Mouse (Mus musculus) urinary bladder, postnatal 36 days (tissue): Measurements from ENCODE around the gene Rplp2.

Experiments
- DNase-seq, 2 experiments: peaks; one replicate each; pipeline ENCODE4 v3.0.0; 2022; ENCODE audit warnings: low spot score in 2 of 2, mixed read lengths in 1 of 2

Rplp2 gene

DNA sequence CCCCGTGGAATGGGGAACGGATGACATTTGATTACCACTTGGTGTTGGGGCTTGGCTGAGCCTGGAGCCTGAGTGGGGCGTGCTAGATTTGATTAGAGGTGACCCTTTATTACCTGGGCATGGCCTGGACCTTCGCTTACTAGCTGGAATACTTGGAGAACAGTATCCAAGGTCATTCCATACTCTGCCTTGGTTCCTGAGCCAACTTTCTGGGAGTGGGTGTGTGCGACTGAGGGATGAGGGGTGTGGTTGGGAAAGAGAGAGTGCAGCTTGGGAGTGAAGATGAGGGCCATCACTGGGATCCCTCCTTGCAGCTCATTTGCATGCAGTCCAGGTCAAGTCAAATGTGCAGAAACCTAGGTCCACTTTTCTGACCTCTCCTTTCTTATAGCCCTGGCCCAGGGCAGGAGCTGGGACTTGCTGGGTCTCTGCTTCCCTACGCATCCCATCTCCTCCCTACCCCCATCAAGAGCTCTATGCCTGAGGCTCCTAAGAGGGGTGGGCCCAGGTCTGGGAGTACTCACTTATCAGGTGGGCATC is 36.0 kb downstream of the Rplp2 start:
- no peak for DNase-seq

DNA sequence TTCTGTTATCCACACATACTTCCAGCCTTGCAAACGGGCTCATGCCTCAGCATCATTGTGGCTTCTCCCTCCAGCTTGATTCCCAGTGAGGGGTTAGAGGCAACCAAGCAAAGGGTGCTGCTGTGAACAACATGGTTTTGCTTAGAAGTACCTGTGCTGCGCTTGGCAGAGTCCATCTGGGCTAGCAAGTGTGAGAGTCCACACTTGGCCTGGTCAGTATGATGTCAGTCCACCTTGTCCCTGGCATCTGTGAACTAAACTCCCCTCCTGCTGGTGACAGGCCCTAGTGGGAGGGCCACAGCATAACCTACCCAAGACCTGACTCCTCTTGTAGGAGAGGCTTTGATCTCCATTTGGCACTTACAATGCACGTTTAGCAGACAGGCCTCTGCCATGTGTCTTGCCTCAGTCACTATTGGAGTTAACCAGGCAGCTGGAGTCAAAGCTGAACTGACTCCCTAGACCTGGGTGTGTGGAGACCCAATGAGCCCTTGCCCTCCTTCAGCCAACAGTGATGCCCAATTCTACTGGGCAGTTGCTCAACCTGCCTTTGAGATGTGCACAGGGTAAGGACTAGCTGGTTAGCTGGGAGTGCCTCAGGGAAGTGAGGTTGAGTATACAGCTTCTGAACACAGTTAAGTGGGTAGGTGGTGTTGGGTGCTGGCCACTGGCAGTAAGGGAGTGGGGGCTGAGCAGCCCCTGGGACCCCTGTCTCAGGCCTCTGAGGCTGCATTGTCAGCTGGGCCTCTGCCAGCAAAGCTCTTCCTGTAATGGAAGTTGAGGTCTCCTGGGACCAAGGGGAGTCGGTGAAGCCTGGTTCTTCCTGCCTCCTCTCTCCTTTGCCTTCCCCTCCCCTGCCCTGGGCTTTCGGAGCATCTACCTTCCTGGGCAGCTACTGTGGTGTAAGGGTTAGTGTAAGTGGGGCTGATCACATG is 37.3 kb downstream of the Rplp2 start:
- no peak for DNase-seq

DNA sequence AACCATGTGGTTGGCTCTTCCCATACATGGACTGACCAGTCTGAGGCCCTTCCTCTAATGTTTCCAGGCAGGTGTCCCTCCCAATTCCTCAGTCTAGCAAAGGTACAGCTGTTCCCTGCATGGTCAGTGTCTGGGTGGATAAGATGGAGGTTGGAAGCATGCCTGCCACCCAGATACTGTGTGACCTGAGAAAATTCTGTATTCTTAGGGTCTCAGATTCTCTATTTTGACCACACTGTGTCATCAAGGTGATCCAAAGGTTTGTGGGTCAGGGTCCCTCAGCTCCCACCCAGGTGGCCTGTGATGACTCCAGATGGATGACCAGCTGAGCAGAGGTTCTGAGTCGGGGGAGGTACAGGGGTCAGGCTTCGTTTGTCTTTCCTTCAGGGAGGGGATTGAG is 38.0 kb downstream of the Rplp2 start:
- DNase-seq, result no peak

DNA sequence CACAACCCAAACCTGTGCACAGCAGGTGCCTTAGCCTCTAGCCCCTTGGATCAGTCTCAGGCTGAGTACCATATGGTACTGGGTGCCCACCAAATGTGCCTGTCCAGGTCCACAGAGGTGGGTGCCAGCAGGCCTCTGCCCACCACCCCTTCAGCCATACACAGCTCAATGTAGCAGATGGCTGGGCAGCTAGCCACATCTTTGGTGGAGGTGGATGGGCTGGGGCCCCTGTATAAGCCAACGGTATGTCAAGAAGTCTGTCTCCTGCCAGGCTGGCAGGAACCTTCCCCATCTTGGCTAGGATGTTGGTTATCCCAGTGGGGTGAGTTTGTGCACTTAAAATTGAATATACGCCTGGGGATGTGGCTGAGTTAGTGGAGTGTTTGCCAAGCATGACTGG is 38.4 kb downstream of the Rplp2 start:
- no peak for DNase-seq

DNA sequence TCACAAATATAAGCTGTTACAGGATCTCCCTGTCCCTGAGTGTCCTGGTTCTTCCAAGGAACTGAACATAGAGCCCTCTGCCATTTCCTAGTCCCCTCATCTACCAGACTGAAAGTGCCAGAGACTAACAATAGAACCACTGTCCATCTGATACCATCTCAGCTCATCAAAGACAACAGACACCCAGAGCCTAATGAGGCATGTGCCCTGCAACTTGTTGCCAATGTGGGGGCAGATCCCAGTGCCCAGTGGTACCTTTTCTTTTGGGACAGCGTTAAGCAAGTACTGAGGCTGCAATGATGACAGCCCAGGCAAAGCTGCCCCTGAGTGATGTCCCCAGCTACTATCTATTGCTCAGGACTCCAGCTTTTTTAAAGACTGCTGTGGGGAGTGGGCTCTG is 39.1 kb downstream of the Rplp2 start:
- no peak for DNase-seq

DNA sequence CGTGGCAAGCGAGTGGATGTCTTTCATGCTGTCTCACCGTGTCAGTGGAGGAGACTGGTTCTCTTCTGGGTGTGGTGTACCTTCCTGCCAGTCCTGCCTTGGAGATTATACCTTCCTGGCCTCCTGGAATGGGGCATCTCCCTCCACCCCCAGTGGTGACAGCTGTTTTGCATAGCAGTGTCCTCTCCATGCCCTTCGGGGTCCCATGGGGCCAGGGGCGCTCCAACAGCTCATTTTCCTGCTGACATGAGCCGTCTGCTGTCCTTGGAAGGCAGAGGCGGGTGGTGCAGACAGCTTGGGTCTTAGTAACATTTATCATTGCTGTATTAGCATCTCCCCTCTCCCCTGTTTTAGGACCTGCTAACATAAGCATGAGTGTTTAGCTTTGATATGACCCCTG is 40.0 kb downstream of the Rplp2 start:
- DNase-seq, result no peak

DNA sequence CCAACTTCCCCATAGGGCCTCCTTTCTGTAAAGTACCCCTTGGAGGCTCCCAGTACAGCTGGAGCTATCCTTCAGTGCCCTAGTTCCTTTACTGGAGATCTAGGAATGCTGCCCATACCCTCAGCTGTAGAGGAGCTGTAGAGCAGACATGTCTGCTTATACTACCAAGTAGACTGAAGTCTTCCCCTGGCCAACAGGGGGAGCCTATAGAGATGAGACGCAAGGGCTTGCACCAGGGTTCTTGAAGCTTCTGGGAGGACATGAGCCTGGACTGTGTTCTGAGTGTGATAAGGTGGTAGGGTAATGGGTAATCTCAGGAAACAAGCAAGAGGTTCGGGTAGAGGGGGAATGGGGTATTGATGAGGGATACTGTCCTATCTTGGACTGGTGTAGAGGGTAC is 44.0 kb downstream of the Rplp2 start:
- no peak for DNase-seq

DNA sequence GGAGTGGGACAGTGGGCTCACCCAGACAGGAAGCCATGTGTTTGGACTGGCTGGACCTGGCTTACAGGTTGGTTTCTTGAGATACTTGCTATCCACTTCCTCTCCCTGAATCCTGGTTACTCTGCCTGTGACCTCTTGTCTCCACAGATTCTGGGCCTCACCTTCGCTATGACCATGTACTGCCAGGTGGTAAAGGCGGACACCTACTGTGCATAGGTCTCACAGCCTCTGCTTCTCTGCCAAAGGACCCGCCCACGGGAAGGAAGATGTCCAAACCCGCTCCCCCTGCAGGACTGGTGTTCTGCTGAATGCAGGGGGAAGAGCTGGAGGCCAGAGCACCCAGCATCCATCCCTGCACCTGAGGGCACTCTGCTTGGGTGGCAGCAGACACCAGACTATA is 45.6 kb downstream of the Rplp2 start:
- no peak for DNase-seq

DNA sequence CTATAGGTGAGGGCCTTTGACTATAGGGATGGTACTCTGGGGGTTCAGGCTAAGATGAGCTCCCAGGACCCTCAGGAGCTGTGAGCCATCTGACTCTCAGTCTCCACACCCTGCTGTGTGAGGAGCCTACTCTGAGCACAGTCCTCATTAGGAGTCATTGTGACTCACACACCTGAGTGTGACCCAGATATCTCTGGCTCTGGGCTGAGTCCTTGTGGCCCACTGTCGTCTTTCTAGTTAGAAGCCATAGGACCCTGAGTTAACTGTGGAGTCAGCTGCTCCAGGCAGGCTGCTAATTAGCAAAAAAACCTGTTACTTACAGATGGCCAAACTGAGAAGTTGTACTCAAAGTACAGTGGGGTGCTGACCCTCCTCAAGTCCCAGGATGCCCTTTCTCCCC is 46.6 kb downstream of the Rplp2 start:
- DNase-seq, result no peak

DNA sequence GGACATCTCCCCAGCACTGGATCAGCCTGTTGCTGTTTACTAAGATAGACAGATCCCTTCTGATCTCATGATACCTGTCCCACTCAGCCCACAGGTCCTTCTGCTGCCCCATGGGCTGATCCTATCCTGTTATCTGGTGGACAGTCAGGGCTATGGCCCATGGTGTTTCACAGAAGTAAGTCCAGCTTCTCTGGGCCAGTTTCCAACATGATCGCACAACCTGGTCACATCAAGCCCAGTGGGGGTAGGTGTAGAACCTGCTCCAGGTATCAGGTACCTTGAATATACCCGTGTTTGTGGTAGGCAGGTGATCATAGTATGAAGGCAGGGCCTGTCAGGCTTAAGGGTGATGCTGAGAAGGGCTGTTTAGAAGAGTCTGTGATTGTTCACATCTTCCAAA is 48.2 kb downstream of the Rplp2 start:
- DNase-seq, result no peak

DNA sequence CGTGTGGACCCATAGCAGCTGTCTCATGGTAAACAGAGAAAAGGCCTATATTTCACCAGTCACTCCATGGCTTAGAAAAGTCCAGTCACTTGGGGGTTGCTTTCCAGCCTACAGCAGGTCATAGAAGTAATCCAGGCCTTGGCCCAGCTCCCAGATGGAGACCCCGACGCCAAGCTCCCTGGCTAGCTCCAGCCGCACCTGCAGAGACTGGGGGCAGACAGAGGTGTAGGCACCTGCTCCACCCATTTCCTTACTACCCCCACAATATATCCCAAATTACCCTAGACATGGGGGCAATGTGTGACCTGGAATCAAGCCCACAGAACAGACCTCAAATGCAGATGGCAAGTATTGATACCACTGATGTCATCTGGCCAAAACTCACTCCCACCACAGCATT is 48.8 kb downstream of the Rplp2 start:
- DNase-seq, result no peak

DNA sequence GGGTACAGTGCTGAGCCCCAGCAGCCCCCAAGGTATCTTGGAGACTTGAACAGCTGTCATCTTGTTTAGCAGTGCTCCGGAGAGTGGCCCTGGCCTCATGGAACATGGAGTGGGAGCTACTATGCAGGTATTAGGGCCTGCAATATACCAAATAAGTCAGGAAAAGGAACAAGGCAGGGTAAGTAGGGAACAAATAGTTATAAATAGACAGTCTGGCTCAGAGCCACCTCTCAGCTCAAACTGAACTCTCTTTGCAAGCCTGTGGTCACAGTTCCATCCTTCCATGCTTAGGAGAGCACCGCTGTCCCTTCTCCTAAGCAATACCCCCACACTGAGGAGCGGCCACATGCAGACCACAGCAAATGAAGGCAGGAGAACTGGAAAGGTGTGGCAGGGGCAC is 50.4 kb downstream of the Rplp2 start:
- DNase-seq, result no peak
